Mouse (Mus musculus) lung, postnatal 14 days (tissue): ENCODE measurements around the gene Tpst2.

Source experiments
- DNase-seq: peaks from one replicate; pipeline ENCODE4 v3.0.0; 2021

Tpst2 gene

DNA sequence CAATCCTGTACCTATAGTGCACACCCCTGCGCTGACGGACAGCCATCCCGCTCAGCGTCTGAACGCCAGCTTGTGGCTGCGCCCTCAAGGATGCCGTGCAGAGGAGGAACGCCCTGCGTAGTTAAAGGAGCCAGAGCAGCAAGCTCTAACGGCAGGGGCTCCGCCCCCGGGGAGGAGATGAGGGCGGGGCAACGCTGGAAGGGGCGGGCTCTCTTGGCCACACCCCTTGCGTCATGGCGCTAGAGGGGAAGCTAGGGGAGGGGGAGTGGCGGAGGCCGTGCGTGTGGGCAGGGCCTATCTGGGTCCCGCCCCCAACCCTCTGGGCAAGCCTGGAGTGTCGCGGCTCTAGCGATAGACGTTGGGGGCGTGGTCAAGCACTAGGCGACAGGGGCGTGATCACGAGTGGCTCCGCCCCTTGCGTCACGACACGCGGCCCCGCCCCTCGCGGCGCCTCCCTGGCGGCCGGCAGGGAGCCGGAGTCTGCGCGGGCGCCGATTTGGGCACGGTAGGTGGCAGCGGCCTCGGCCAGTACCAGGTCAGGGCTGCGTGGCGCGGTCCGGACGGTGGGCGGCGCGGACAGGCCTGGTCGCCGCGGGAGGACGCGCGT is at the start of gene Tpst2:
Tpst2 (plus strand) TSS at position 425 of the 607 bp plus-strand sequence.
- DNase-seq: peak; percentile 100

DNA sequence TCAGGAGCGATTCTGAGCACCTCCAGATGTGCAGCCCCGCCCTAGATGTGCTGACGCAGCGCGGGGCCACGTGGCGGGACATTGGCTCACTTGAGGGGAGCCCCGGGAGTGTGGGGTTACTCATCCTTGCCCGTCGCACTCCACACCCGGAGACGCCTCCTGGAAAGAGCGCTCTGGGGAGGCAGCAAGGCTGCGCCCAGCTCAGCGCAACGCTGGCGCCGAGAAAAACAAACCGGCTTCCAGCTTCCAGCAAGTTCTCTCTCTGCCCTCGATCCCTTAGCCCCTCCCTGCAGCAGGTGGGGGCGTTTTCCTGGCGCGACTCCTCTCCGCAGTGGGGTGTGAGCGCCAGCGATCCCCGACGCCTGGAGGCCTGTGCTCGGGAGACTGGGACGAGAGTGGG is 49.1 kb upstream of the Tpst2 start:
- DNase-seq: no peak

DNA sequence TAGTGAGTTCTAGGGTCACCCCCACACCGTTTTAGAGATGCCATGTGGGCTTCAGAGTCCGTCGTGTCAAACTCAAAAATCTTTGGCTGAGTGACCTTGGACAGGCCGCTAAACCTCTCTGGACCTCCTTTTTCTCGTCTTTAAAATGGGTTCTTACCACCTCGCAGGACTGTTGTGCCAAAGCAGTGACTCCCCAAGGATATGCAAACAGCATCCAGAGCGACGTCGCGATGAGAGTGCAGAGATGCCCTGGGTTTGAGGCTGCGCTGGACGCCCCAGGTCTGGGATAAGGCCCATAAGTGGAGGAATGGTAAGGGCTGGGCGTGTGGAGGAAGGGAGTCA is 48.6 kb upstream of the Tpst2 start:
- no peak for DNase-seq

DNA sequence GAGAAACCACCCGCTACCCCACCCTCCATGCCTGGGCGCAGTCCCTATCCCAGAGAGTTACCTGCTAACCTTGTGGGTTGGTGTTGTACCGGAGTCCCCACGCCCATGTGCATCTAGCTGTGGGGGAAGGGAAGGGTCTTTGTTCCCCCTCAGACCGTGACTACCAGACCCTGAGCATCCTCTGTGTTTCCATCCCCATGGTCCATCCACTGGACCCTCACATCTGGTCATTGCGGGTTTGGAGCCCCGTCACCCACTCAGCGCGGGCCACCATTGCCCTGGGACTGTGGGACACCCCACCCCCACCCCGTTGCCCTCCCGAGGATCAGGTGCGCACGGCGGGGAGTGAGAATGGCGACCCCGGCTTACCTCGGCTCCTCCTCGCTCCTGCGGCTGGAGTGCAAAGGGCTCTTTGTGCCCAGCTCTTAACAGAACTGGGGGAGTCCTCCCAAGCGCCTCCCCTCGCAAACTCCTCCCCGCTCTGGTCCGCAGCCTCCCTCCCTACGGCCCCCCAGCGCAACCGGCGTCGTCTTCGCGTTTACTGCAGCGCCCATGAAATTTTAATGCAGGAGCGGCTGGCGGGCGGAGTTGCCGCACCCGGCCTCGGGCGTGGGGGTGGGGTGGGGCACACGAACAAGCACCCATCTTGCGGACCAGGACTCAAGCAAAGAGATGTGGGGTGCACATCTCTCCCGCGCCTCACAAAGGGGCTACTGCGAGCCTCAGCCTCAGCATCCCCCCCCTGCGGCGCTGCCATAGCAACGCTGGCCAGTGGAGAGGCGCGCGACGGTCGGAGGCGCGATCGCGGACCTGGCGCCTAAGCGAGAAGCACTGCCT is 48.0 kb upstream of the Tpst2 start:
- DNase-seq: no peak

DNA sequence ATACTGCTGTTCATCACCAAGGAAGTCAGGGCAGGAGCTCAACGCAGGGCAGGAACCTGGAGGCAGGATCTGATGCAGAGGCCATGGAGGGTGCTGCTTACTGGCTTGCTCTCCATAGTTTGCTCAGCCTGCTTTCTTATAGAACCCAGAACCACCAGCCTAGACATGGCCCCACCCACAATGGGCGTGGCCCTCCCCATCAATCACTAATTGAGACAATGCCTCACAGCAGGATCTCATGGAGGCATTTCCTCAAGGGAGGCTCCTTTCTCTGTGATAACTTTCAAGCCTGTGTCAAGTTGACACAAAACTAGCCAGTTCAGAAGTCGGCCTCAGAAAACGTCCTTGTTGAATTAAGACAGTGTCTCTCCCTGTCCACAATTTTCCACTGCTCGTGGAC is 40.7 kb upstream of the Tpst2 start:
- no peak for DNase-seq

DNA sequence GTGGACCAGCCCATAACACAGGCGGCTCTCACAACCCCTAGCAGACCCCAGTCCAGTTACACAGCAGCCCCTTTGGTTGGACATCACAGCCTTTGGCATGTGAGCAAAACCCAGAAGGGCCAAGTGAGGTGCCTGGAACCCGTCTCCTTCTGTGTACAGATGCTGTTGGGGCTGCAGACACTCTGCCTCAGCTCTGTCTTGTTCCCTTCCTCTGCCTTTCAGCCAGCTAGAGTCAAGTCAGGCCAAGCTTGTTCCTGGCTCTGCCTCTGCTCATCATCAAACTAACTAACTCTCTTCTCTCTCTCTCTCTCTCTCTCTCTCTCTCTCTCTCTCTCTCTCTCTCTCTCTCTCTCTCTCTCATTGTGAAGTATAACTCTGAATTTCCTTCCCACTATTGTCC is 39.9 kb upstream of the Tpst2 start:
- DNase-seq: no peak

DNA sequence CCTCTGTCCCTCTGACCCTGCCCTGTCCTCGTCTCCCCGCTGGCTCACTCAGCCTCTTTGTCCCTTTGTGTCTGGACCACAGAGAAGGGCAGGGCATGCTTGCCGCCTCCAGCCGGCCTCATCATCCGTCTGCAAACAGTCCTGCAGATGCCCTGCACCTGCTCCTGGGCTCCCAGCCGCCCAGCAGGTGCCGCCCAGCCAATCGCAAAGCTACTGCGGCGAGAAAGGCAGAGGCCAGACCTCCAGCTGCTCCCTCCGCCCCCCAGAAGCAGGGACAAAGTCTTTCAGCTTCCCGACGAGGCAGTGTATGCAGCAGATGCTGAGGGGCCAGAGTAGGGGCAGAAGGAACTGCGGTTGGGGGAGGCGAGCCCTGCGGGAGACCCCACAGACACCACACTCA is 39.1 kb upstream of the Tpst2 start:
- DNase-seq: no peak

DNA sequence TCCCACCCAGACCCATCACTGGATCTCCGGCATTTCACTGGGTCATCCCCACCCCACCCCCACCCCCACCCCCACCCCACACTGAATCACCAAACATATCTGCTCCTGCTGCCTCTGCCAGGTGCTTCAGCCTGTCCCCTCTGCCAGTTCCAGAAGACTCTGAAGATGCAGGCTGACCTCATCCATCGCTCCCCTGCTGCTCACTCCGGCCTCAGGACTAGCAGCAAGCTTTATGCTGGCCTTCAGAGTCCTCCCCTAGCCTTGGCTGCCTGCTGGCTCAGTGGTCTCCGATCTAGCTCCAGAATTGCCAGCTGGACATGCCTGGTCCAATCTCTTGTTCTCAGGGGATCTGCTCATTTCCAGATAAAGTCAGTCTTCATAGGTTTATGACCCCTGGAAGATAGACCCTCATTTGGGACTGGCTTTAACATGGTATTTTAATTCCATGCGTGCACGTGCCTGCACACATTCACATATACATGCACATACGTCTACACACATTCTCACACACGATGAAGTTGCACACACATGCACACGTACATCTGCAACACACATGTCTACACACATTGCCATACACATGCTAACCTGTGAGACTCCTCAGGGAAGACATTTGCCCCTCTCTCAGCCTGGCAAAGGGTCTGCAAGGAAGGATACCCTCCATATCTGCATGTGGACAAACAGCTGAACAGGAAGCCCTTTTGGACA is 38.5 kb upstream of the Tpst2 start:
- no peak for DNase-seq

DNA sequence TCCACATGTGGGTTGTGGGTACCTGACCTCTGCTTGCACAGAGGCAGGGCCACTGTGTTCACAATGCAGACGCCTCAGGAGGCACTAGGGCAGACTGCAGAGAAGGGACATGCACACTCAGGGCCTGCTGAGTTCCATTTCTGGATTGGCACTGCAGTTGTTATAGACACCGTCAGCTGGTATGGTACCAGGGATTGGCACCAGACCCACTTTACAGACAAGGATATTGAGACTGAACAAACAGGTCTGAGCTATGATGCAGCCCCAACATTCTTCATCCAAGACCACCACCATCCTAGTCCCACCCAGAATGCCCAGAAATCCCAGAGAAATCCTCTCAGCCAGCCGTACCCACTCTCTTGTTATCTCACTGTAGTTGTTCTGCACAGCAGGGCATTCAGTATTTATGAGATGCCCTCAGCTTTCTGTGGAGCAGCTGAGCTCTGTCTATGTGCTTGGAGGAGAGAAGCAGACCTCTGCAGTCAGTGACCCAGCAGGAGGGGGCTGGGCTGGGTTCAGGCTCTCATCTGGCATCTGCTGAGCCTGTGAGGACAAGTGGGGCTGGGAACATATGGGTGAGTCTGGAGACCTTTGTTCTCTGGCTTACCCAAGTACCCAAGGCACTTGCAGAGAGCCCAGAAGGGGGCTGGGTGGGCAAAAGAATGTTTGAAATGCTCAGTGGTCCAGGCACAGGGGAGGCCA is 37.6 kb upstream of the Tpst2 start:
- DNase-seq: no peak

DNA sequence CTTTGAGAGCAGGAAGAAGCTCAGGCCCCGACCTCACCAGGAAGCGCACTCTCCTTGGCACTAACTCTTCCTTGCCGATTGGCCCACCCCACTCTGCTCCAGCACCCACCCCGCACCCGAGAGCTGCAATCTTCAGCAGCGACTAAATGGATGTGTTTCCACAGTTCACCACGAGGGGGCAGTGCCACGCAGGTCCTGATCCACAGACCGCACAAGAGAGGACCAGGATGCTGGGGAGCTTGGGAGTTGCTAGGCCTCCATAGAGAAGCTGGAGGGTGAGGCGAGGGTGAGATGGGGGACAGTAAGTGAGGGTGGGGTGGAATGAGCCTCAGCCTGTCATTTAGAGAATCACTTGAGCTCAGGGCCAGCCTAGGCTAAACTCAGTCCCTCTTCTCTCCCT is 35.7 kb upstream of the Tpst2 start:
- peak; percentile 93 for DNase-seq

DNA sequence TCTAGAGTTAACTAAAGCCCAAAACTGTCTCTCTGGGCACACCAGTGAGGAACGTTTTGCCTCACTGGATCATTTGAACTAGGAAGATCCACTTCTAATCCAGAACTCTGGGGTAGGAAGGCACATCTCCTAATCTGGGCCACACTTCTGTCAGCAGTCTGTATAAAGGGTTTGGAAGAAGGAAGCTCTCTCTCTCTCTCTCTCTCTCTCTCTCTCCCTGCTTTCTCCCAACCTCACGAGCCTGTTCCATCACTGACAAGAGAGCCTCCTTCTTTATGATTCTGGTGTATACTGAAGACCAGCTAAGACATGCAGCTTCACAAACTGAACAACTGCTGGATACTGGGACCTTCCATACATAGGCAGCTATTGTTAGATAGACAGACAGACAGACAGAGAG is 34.6 kb upstream of the Tpst2 start:
- DNase-seq: no peak

DNA sequence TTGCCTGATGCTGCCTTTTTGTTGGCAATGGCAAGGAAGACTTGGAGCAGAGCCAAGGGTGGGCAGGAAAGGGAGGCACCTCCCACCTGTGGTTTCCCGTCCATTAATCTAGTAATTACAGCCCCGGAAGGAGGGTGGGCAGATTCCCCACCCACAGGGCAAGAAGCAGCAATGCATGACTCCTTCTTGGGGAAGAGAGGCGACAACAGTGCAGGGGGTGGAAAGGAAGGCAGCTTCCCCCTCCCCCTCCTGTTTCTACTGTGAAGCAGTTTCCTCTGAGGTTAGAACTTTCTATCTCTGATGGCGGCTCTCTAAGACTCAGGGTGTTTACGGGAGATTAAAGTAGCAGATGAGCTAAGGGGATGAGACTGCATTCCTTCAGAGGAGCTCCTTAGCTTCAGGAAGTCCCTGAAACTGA is 34.1 kb upstream of the Tpst2 start:
- peak; percentile 72 for DNase-seq

DNA sequence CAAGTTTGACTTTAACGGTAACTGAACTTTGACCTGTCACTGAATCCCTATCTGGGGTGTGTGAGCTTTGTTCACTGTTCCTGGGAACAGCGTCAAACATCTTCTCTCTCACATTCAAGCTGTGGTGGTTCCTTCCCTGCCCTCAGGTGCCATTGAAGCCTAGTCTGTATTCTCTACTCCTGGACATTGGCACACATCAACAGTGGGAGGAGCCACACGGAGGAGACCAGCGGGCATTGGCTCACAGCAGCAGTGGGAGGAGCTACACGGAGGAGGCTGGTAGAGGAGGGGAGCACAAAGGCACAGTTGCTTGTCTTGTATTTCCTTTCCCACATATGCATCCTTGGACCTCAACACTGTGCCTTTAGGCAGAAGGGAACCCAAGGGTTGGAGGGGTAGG is 33.5 kb upstream of the Tpst2 start:
- DNase-seq: no peak

DNA sequence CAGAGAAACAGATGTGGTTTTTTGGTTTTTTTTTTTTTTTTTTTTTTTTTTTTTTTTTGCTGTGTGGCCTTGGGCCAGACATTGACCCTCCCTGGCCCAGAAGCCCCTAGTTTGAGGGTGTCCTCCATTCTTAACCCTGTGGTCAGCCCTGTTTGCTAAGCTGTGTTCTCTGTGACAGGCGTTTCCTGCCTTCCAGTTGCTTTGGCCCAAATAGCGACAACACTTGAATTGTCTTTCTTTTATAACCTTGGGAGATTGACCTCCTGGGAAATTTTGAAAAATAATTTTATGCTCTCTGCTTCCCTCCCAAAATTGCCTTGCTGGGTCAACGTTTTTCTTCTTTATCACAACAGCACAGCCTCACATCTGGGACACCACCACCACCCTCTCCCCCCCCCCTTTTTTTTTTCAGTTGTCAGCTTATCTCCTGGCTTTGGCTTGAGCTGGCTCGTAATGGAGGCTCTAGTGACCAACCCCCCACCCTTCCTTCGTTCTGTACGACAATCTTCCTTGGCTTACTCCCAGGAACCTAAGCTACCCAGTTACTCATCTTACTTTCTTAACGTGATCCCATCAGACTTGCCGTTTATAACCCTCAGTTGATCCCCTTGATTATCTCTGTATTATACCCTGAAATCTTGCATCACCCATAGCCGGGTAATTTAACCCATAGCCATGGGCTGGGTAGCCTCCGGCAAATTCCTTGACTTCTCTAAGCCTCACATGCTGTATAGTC is 32.8 kb upstream of the Tpst2 start:
- no peak for DNase-seq

DNA sequence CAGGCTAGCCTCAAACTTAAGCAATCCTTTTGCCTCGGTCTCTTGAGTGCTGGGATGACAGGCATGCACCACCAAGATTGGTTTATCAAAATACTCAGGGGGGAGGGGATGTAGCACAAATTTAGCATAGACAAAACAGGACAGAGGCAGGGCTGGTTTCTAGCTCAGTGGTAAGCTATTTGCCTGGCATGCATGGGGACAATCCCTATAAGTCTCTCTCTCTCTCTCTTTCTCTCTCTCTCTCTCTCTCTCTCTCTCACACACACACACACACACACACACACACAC is 32.3 kb upstream of the Tpst2 start:
- DNase-seq: no peak

DNA sequence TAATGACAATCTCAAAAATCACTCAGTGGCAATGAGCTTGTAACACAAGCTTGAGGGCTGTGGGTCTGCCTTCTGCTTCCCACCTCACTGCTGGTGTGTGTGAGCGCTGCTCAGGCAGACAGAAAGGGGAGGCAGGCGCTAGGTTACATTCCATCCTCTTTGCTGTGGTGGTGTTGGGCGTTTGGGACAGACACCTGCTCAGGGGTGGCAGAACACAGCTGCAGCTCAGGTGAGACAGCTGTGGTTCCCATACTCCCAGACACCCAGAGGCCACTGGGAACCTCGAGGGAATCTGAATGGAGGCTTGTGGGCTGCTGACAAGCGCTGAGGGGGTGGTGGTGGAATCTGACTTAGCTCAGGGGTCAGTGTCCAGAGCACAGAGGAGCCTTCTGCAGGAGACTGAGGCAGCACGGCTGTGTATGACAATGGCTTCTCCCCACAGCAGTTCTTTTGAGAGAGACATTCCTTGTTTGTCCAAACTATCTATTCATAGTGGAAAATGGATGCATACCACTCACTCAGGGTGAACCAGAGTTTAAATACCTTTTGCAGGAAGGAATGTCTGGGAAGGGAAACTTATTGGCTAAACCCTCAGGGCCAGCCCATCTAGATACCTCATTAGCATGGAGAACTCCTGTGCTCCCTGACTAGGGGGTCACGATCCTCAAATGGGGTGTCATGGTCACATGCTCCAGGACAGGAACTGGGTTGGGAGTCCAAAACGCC is 31.4 kb upstream of the Tpst2 start:
- DNase-seq: no peak

DNA sequence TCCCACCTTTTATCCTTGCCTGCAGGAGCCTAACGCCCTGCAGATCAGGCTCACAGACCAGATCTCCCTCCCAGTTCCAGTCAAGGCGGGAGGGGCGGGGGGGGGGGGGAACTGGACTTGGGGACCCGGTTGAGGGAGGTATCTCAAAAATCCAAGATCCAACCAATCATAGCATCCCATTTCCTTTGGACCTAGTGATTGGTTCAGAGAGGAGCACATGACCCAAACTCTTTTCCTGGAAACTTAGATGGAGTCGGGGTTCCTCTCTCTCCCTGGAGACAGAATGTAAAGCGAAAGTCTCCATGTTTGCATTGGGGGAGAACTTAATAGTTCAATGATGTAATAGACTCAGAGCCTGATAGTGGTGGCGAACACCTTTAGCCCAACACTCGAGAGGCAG is 29.1 kb upstream of the Tpst2 start:
- no peak for DNase-seq

DNA sequence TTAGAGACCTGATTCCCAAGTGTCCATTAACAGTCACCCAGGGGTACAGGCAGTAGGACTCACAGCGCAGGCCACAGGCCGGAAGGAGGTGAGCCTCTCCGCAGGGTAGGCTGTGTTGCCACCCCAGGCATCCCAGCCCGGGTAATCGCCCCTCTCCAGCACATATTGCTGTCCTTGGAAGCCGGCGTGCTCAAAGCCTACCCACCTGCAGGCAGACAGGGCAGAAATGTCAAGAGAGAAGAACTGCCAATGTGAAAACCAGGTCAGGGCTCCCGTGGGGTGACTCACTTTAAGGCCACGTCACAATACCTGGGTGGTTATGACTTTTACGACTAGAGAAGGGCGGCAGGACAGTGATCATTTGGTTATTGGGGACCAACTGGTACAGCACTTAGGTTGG is 27.4 kb upstream of the Tpst2 start:
- DNase-seq: no peak

DNA sequence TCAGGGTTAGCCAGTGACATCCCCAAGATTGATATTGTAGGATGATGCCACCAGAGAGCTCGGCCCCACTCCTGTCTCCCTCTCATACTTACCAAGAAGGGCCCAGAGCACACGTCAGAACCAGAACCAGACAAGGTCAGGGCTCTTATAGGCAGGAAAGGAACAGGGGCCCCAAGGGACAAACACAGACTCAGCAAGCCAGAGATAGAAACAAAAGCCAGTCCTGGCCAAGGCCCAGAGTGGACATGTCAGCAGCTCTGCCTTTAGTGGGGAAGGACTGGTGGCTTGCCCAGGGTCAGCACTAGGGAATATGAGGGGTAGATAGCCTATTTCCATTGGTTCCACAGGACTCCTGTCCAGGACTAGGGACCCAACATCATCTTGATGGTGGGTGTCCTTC is 24.1 kb upstream of the Tpst2 start, which contains the start of gene Cryba4:
Cryba4 (minus strand) TSS at position 119 of the 400 bp plus-strand sequence.
- no peak for DNase-seq

DNA sequence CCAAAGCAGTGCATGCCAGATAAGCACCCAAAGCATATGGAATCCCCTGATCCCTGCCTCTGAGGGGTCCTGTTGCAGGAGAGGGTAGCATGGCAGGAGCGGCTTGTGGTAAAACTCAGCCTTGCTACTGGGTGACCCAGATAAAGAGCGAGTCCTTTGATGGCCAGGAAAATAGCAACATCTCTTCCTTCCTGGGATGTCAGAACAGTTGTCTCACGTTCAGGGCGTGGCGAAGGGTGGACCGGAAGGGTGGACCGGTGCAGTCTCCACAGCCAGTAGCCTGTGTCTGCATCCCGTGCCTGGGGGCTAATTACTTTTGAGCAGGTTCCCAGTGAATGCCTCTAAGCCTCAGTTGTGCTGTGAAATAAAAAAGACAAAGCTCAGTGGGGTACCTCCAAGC is 23.3 kb upstream of the Tpst2 start:
- peak; percentile 52 for DNase-seq

DNA sequence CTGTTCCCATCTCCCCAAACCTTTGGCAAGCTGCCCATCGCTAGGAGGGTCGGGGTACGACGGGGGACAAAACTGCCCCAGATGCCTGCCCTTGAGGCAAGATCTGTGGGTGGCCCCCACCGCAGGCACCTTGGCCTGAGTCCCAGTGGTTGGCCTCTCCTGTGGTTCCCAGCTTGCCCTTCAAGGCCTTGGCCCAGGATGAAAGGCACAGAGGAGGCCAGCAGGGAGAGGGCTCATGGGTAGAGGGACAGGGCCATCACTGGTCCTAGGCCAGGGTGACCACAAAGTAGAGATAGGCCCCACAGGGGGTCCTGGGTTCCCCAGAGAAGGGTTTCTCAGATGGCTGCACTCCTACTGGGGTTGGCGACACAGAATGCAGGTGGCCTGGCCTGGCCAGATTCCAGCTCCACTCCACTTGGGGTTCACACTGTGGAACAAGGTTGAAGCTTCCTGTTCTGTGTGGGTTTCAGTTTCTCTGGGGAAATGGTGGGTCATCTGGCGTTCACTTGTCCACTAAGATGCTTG is 22.1 kb upstream of the Tpst2 start:
- no peak for DNase-seq

DNA sequence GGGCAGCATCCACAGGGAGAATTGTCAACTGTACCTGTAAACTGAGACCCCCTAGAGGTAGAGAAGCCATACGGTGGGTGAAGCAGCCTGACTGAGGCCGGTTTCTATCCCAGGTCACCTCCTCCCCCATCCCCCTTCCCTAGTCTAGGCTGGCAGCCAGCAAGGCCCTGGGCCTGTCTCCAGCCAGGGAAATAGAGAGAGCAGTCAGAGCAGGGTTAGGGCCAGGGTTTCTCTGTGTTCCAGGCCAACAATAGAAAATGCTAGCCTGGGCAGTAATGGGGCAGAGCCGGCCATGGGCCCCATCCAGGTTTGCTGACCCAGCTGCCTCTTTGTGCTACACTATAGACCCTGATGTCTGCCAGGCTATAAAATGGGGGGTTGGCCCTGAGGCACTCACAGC is 21.1 kb upstream of the Tpst2 start, which contains the start of gene Crybb1:
Crybb1 (plus strand) TSS at position 390 of the 400 bp plus-strand sequence.
- DNase-seq: peak; percentile 45
